Mouse (Mus musculus): Measurements from ENCODE around the gene Tnfsf14. TPM values are rescaled to one million over a fixed set of nuclear protein-coding genes. Genes with fewer than 3 reads are reported as not detected.

Gene Tnfsf14
- total RNA-seq, 2 experiments from 2014 or later = not detected

- intact Hi-C loops (cut with DNase I) = no loop called here
- DNase-seq (ENCODE audit: low spot score in 2 of 2) = no peak
Measured at GRCm38 (mm10) chr17:57209330-57209729, 15.4 kb upstream of the Tnfsf14 start.

- intact Hi-C loops (cut with DNase I) = no loop called here
- no peak for DNase-seq (ENCODE audit: low spot score in 2 of 2)
Measured at GRCm38 (mm10) chr17:57207938-57208337, 14.0 kb upstream of the Tnfsf14 start.

GRCm38 (mm10) chr17:57201841-57202724, 8.1 kb upstream of the Tnfsf14 start:
- intact Hi-C loops (cut with DNase I) = no loop called here
- no peak for DNase-seq (ENCODE audit: low spot score in 2 of 2)

- no peak for DNase-seq (ENCODE audit: low spot score in 2 of 2)
- intact Hi-C loops (cut with DNase I) = no loop called here
Measured at GRCm38 (mm10) chr17:57198252-57198651, 4.3 kb upstream of the Tnfsf14 start.

- intact Hi-C loops (cut with DNase I) = no loop called here
- no peak for DNase-seq (ENCODE audit: low spot score in 2 of 2)
Measured at GRCm38 (mm10) chr17:57195326-57196010, 1.5 kb upstream of the Tnfsf14 start.

- DNase-seq (ENCODE audit: low spot score in 2 of 2) = no peak
- intact Hi-C loops (cut with DNase I) = no loop called here
Measured at GRCm38 (mm10) chr17:57194771-57195170, 794 bp upstream of the Tnfsf14 start.

GRCm38 (mm10) chr17:57188510-57189192, 5.3 kb downstream of the Tnfsf14 start:
- intact Hi-C loops (cut with DNase I) = no loop called here
- no peak for DNase-seq (ENCODE audit: low spot score in 2 of 2)

GRCm38 (mm10) chr17:57185641-57186040, 8.3 kb downstream of the Tnfsf14 start:
- DNase-seq (ENCODE audit: low spot score in 2 of 2) = no peak
- intact Hi-C loops (cut with DNase I) = no loop called here

GRCm38 (mm10) chr17:57182871-57183270, 11.1 kb downstream of the Tnfsf14 start:
- intact Hi-C loops (cut with DNase I) = no loop called here
- DNase-seq (ENCODE audit: low spot score in 2 of 2) = no peak

- no peak for DNase-seq (ENCODE audit: low spot score in 2 of 2)
- intact Hi-C loops (cut with DNase I) = no loop called here
Measured at GRCm38 (mm10) chr17:57180363-57180762, 13.6 kb downstream of the Tnfsf14 start.

GRCm38 (mm10) chr17:57173351-57173750, 20.6 kb downstream of the Tnfsf14 start:
- no peak for DNase-seq (ENCODE audit: low spot score in 2 of 2)
- intact Hi-C loops (cut with DNase I) = no loop called here

- intact Hi-C loops (cut with DNase I) = no loop called here
- no peak for DNase-seq (ENCODE audit: low spot score in 2 of 2)
Measured at GRCm38 (mm10) chr17:57172378-57172777, 21.6 kb downstream of the Tnfsf14 start.

GRCm38 (mm10) chr17:57170616-57171260, 23.2 kb downstream of the Tnfsf14 start:
- intact Hi-C loops (cut with DNase I) = no loop called here

GRCm38 (mm10) chr17:57166800-57167791, 26.9 kb downstream of the Tnfsf14 start:
- peak; percentile 83 to 86 for DNase-seq (ENCODE audit: low spot score in 2 of 2)
- intact Hi-C loops (cut with DNase I) = loop anchor here (1.0 to 5.0 kb wide), 4 partner anchors 71 to 360 kb away; partner anchors contain the start of gene Alkbh7

More at GRCm38 (mm10) chr17:57170616-57171260, 23.2 kb downstream of the Tnfsf14 start:
- no peak for DNase-seq (ENCODE audit: low spot score in 2 of 2)

GRCm38 (mm10) chr17:57153787-57154186, 40.2 kb downstream of the Tnfsf14 start:
- intact Hi-C loops (cut with DNase I) = no loop called here
- DNase-seq (ENCODE audit: low spot score in 2 of 2) = no peak

- DNase-seq (ENCODE audit: low spot score in 2 of 2) = no peak
- intact Hi-C loops (cut with DNase I) = no loop called here
Measured at GRCm38 (mm10) chr17:57153006-57153405, 41.0 kb downstream of the Tnfsf14 start.

GRCm38 (mm10) chr17:57148994-57149803, 44.8 kb downstream of the Tnfsf14 start, which contains the start of gene Cd70:
Cd70 (minus strand) TSS chr17:57149777.
- no peak for DNase-seq (ENCODE audit: low spot score in 2 of 2)
- intact Hi-C loops (cut with DNase I) = no loop called here

- intact Hi-C loops (cut with DNase I) = no loop called here
- no peak for DNase-seq (ENCODE audit: low spot score in 2 of 2)
Measured at GRCm38 (mm10) chr17:57148343-57148742, 45.6 kb downstream of the Tnfsf14 start.
